Mouse (Mus musculus): Measurements from ENCODE around the gene 4930579F01Rik. TPM values are rescaled to one million over a fixed set of nuclear protein-coding genes. Genes with fewer than 3 reads are reported as not detected.

Gene 4930579F01Rik
- polyA plus RNA-seq, 1 experiment from 2014 or later: not detected

- Histone ChIP-seq H3K4me1 (replicated peaks) (peaks cover 5% of the 10 kb centered on the region), H3K27ac (replicated peaks) (no peak overlapping the region), H3K4me3 (no peak overlapping the region), H3K4me2 (no peak overlapping the region), H3K9me3 (no peaks in the 10 kb centered on the region), H3K27me3 (no peaks in the 10 kb centered on the region), H3K36me3 (no peaks in the 10 kb centered on the region), H3K9ac (no peak overlapping the region)
- 89% methylated on average over 2 of the region's 2 CpGs for WGBS
- no peak for ATAC-seq (ENCODE audit: low read depth)
These were observed 11.6 kb downstream of the 4930579F01Rik start for GRCm38 (mm10) chr3:138182019-138182418.

- Histone ChIP-seq H3K9me3 (no peaks in the 10 kb centered on the region), H3K36me3 (no peaks in the 10 kb centered on the region), H3K4me2 (no peak overlapping the region), H3K27ac (replicated peaks) (no peak overlapping the region), H3K9ac (no peak overlapping the region), H3K27me3 (no peaks in the 10 kb centered on the region), H3K4me1 (replicated peaks) (no peaks in the 10 kb centered on the region), H3K4me3 (no peak overlapping the region)
- 89% methylated on average over 6 of the region's 6 CpGs for WGBS
- no peak for ATAC-seq (ENCODE audit: low read depth)
These were observed 18.1 kb downstream of the 4930579F01Rik start for GRCm38 (mm10) chr3:138175551-138175950.

- ATAC-seq (ENCODE audit: low read depth): no peak
- H3K4me1 ChIP-seq (replicated peaks): no peaks in the 10 kb centered on the region
- H3K27ac ChIP-seq (replicated peaks): no peak overlapping the region
- 83% methylated on average over 10 of the region's 10 CpGs for WGBS
- no peak overlapping the region for H3K4me3 ChIP-seq
- no peak overlapping the region for H3K4me2 ChIP-seq
- H3K9ac ChIP-seq: no peak overlapping the region
- H3K36me3 ChIP-seq: no peaks in the 10 kb centered on the region
- no peaks in the 10 kb centered on the region for H3K9me3 ChIP-seq
- H3K27me3 ChIP-seq: no peaks in the 10 kb centered on the region
These were observed 20.3 kb downstream of the 4930579F01Rik start for GRCm38 (mm10) chr3:138173291-138173690.

GRCm38 (mm10) chr3:138162553-138163183 is 31.0 kb downstream of the 4930579F01Rik start:
- H3K9ac ChIP-seq: no peak overlapping the region
- H3K27ac ChIP-seq (replicated peaks): no peak overlapping the region
- no peak overlapping the region for H3K4me2 ChIP-seq
- H3K27me3 ChIP-seq: no peaks in the 10 kb centered on the region
- no peaks in the 10 kb centered on the region for H3K4me1 ChIP-seq (replicated peaks)
- no peak for ATAC-seq (ENCODE audit: low read depth)
- no peaks in the 10 kb centered on the region for H3K36me3 ChIP-seq
- no peaks in the 10 kb centered on the region for H3K9me3 ChIP-seq
- H3K4me3 ChIP-seq: no peak overlapping the region
- 66% methylated on average over 4 of the region's 4 CpGs for WGBS

GRCm38 (mm10) chr3:138161623-138162022 is 32.0 kb downstream of the 4930579F01Rik start:
- H3K4me1 ChIP-seq (replicated peaks): no peaks in the 10 kb centered on the region
- H3K27ac ChIP-seq (replicated peaks): no peak overlapping the region
- 86% methylated on average over 10 of the region's 10 CpGs for WGBS
- no peak overlapping the region for H3K4me3 ChIP-seq
- no peak for ATAC-seq (ENCODE audit: low read depth)
- no peaks in the 10 kb centered on the region for H3K27me3 ChIP-seq
- no peak overlapping the region for H3K4me2 ChIP-seq
- H3K9me3 ChIP-seq: no peaks in the 10 kb centered on the region
- no peak overlapping the region for H3K9ac ChIP-seq
- H3K36me3 ChIP-seq: peaks cover 2% of the 10 kb centered on the region; the same call in 1 of the 2 replicates

- Histone ChIP-seq H3K36me3 (peaks cover 12% of the 10 kb centered on the region), H3K9me3 (no peaks in the 10 kb centered on the region), H3K27ac (replicated peaks) (no peak overlapping the region), H3K4me1 (replicated peaks) (no peaks in the 10 kb centered on the region), H3K9ac (no peak overlapping the region), H3K27me3 (no peaks in the 10 kb centered on the region), H3K4me2 (no peak overlapping the region), H3K4me3 (no peak overlapping the region)
- 68% methylated on average over 10 of the region's 10 CpGs for WGBS
- ATAC-seq (ENCODE audit: low read depth): no peak
These were observed 37.0 kb downstream of the 4930579F01Rik start for GRCm38 (mm10) chr3:138156651-138157050.

GRCm38 (mm10) chr3:138155062-138155461 is 38.6 kb downstream of the 4930579F01Rik start:
- Histone ChIP-seq H3K4me2 (no peak overlapping the region), H3K9me3 (no peaks in the 10 kb centered on the region), H3K4me1 (replicated peaks) (no peaks in the 10 kb centered on the region), H3K27ac (replicated peaks) (no peak overlapping the region), H3K27me3 (no peaks in the 10 kb centered on the region), H3K36me3 (peaks cover 12% of the 10 kb centered on the region), H3K4me3 (no peak overlapping the region), H3K9ac (no peak overlapping the region)
- WGBS: 91% methylated on average over 4 of the region's 4 CpGs
- ATAC-seq (ENCODE audit: low read depth): no peak

GRCm38 (mm10) chr3:138148811-138149210 is 44.8 kb downstream of the 4930579F01Rik start:
- H3K9ac ChIP-seq: no peak overlapping the region
- no peak for ATAC-seq (ENCODE audit: low read depth)
- H3K27me3 ChIP-seq: no peaks in the 10 kb centered on the region
- H3K27ac ChIP-seq (replicated peaks): no peak overlapping the region
- H3K36me3 ChIP-seq: peaks cover 19% of the 10 kb centered on the region
- 97% methylated on average over 2 of the region's 2 CpGs for WGBS
- no peak overlapping the region for H3K4me2 ChIP-seq
- H3K4me3 ChIP-seq: no peak overlapping the region
- no peaks in the 10 kb centered on the region for H3K9me3 ChIP-seq
- H3K4me1 ChIP-seq (replicated peaks): no peaks in the 10 kb centered on the region

GRCm38 (mm10) chr3:138144642-138145171 is 48.9 kb downstream of the 4930579F01Rik start, which contains the start of gene Mttp:
TSS of gene Mttp (minus strand) at chr3:138144968.
- Histone ChIP-seq H3K27me3 (no peaks in the 10 kb centered on the region), H3K27ac (replicated peaks) (peak within 1 kb of the TSS; percentile 95), H3K4me2 (peak within 1 kb of the TSS; percentile 82), H3K9me3 (no peaks in the 10 kb centered on the region), H3K36me3 (peaks cover 6% of the 10 kb centered on the region; the same call in 1 of the 2 replicates), H3K9ac (peak within 1 kb of the TSS; percentile 74), H3K4me1 (replicated peaks) (peaks cover 9% of the 10 kb centered on the region), H3K4me3 (peak within 1 kb of the TSS; percentile 62)
- WGBS: 2% methylated on average over 8 of the region's 8 CpGs
- ATAC-seq (ENCODE audit: low read depth): no peak

- H3K36me3 ChIP-seq: peaks cover under 1% of the 10 kb centered on the region; the same call in 1 of the 2 replicates
- H3K9ac ChIP-seq: peak overlapping the region; percentile 74
- peak overlapping the region; percentile 95 for H3K27ac ChIP-seq (replicated peaks)
- ATAC-seq (ENCODE audit: low read depth): no peak
- peak overlapping the region; percentile 82 for H3K4me2 ChIP-seq
- H3K27me3 ChIP-seq: no peaks in the 10 kb centered on the region
- no peaks in the 10 kb centered on the region for H3K9me3 ChIP-seq
- peaks cover 9% of the 10 kb centered on the region for H3K4me1 ChIP-seq (replicated peaks)
- H3K4me3 ChIP-seq: peak overlapping the region; percentile 62
- WGBS: under 1% methylated on average over 18 of the region's 18 CpGs
These were observed 49.5 kb downstream of the 4930579F01Rik start for GRCm38 (mm10) chr3:138144060-138144641.

GRCm38 (mm10) chr3:138143315-138144059 is 50.1 kb downstream of the 4930579F01Rik start, which contains the start of gene Trmt10a:
TSS of gene Trmt10a (plus strand) at chr3:138143448.
- Histone ChIP-seq H3K27ac (replicated peaks) (peak within 1 kb of the TSS; percentile 95), H3K4me2 (peak within 1 kb of the TSS; percentile 82), H3K27me3 (no peaks in the 10 kb centered on the region), H3K4me3 (peak within 1 kb of the TSS; percentile 62), H3K4me1 (replicated peaks) (peaks cover 9% of the 10 kb centered on the region), H3K9ac (peak within 1 kb of the TSS; percentile 74), H3K36me3 (no peaks in the 10 kb centered on the region), H3K9me3 (no peaks in the 10 kb centered on the region)
- ATAC-seq (ENCODE audit: low read depth): peak; percentile 99
- under 1% methylated on average over 70 of the region's 70 CpGs for whole genome bisulfite sequencing

Data from neural tube, embryonic 13.5 days (tissue).